ENCODE assay signal across 8 mouse cellular contexts in genomic region chr11:5099576-5100183, GRCm38 (mm10). TPM values are rescaled to one million over a fixed set of nuclear protein-coding genes. Genes with fewer than 3 reads are reported as not detected.
A peak's percentile ranks its signal among the peaks of the same experiment; 100 is the strongest.
DNase-seq lines count a peak whose midpoint lies in the region; ATAC-seq lines count a peak whose summit lies in the region.

No protein-coding gene starts in this region.

- no peaks in the 10 kb centered on the region for H3K27me3 ChIP-seq in hindbrain, embryonic 16.5 days (replicated peaks; ENCODE audit: control insufficient read depth, insufficient read depth, low read length)

- peak; percentile 75 for ATAC-seq in hindbrain, embryonic 16.5 days

- peak overlapping the region; percentile 98 for H3K27ac ChIP-seq in hindbrain, embryonic 16.5 days (ENCODE audit: low read depth, low read length)

- H3K4me1 ChIP-seq in hindbrain, embryonic 16.5 days (ENCODE audit: control insufficient read depth, insufficient read depth, low read depth, low read length): peaks cover 33% of the 10 kb centered on the region

- H3K9me3 ChIP-seq in hindbrain, embryonic 16.5 days (ENCODE audit: control insufficient read depth, low read length): no peaks in the 10 kb centered on the region

- peak overlapping the region; percentile 88 for H3K4me3 ChIP-seq in hindbrain, embryonic 16.5 days (ENCODE audit: low read length)

- peak overlapping the region; percentile 93 for H3K4me2 ChIP-seq in hindbrain, embryonic 16.5 days (ENCODE audit: low read length)

- H3K9ac ChIP-seq in hindbrain, embryonic 16.5 days (ENCODE audit: low read depth, low read length): peak overlapping the region; percentile 93

- H3K36me3 ChIP-seq in hindbrain, embryonic 16.5 days (ENCODE audit: control insufficient read depth, insufficient read depth, low read length): peaks cover 4% of the 10 kb centered on the region; the same call in 1 of the 2 replicates

- peak; percentile 91 for DNase-seq in R1 (ENCODE audit: low read depth, low spot score)
- DNase-seq in cerebellum, postnatal 25 days: peak; percentile 75 to 82
- peak; percentile 86 for DNase-seq in gastrocnemius, adult 18-20 months (ENCODE audit: low spot score)
- peak; percentile 68 to 83 for DNase-seq in left cerebral cortex, adult 18-20 months (ENCODE audit: low spot score in 2 of 2)
- DNase-seq in lung, postnatal 4 days: peak; percentile 89 to 90
- peak; percentile 90 for DNase-seq in retina, postnatal 1 day
- DNase-seq in thymus, postnatal 4 days: peak; percentile 78

- 0% methylated on average over 31 of the region's 31 CpGs for WGBS in hindbrain, embryonic 16.5 days

RNA-seq across cellular contexts. Expression of gene Ewsr1, which starts 0.6 kb away (rescaled TPM):
- total RNA-seq in gastrocnemius, adult 18-20 months (2021): 10 to 100 TPM; 68.9 to 74.1 TPM
- 520 and 571 TPM in 2 replicates for polyA plus RNA-seq in hindbrain, embryonic 16.5 days (2015; fragmentation: Nextera tagmentation; extraction: Ambion mirVana)
- 100 to 1,000 TPM; 265 to 298 TPM for total RNA-seq in left cerebral cortex, adult 18-20 months (2021)

RNA-seq across cellular contexts. Expression of gene Rhbdd3, which starts 1.0 kb away (rescaled TPM):
- total RNA-seq in gastrocnemius, adult 18-20 months (2021): 10 to 100 TPM; 29.2 to 36.9 TPM
- 43.3 and 45.0 TPM in 2 replicates for polyA plus RNA-seq in hindbrain, embryonic 16.5 days (2015; fragmentation: Nextera tagmentation; extraction: Ambion mirVana)
- total RNA-seq in left cerebral cortex, adult 18-20 months (2021): 10 to 100 TPM; 22.9 to 23.3 TPM

RNA-seq across cellular contexts. Expression of gene Gas2l1, which starts 34.6 kb away (rescaled TPM):
- total RNA-seq in gastrocnemius, adult 18-20 months (2021): 1 to 10 TPM; 3.6 to 6.5 TPM
- 19.1 and 21.6 TPM in 2 replicates for polyA plus RNA-seq in hindbrain, embryonic 16.5 days (2015; fragmentation: Nextera tagmentation; extraction: Ambion mirVana)
- 10 to 100 TPM; 83.7 to 92.5 TPM for total RNA-seq in left cerebral cortex, adult 18-20 months (2021)

RNA-seq across cellular contexts. Expression of gene Rasl10a, which starts 41.8 kb away (rescaled TPM):
- total RNA-seq in gastrocnemius, adult 18-20 months (2021): under 1 TPM in 1 of 2 experiments, not detected in 1; 0.21 TPM
- polyA plus RNA-seq in hindbrain, embryonic 16.5 days (2015; fragmentation: Nextera tagmentation; extraction: Ambion mirVana): 2.0 TPM in 2 replicates
- 10 to 100 TPM; 78.2 to 86.3 TPM for total RNA-seq in left cerebral cortex, adult 18-20 months (2021)

RNA-seq across cellular contexts. Expression of gene Emid1, which starts 52.4 kb away (rescaled TPM):
- 1 to 10 TPM; 7.7 to 8.9 TPM for total RNA-seq in gastrocnemius, adult 18-20 months (2021)
- polyA plus RNA-seq in hindbrain, embryonic 16.5 days (2015; fragmentation: Nextera tagmentation; extraction: Ambion mirVana): 15.8 and 18.2 TPM in 2 replicates
- total RNA-seq in left cerebral cortex, adult 18-20 months (2021): 1 to 10 TPM; 3.6 to 5.3 TPM

Comparison
In these comparisons a context has a peak if more than half of its experiments do, and no peak if none do; other contexts are left out.
1. Peak in every context shown above with its lines: DNase-seq, ATAC-seq, H3K4me3 ChIP-seq and H3K27ac ChIP-seq.
2. RNA of gene Gas2l1, which starts 34.6 kb away (total RNA-seq): 83.7 to 92.5 TPM in left cerebral cortex, adult 18-20 months; 3.6 to 6.5 TPM in gastrocnemius, adult 18-20 months; every median in the first group is over 10 times any median in the second.